Mouse (Mus musculus) gastrocnemius, postnatal 25 days (tissue): ENCODE measurements around the gene 2810006K23Rik. TPM values are rescaled to one million over a fixed set of nuclear protein-coding genes. Genes with fewer than 3 reads are reported as not detected.

ENCODE experiments used
- total RNA-seq, 2 experiments: library from RNA; stranded (reverse); gene quantifications; 1 replicate in 1 of 2; 2 replicates in 1 of 2; pipeline ENCODE4 v1.2.3; 2021

2810006K23Rik gene
- total RNA-seq, 2 experiments from 2014 or later: 5.2 to 7.4 TPM

Other genes with a start within 250 kb of the 2810006K23Rik start
- 1 to 10 TPM; 7.9 to 9.5 TPM for gene Abcb9, start 232.3 kb upstream of the 2810006K23Rik start, total RNA-seq
- 10 to 100 TPM; 10.0 to 10.4 TPM for gene Ogfod2, start 215.8 kb upstream of the 2810006K23Rik start, total RNA-seq
- gene Arl6ip4, start 212.0 kb upstream of the 2810006K23Rik start, total RNA-seq: 10 to 100 TPM; 36.0 to 40.9 TPM
- 10 to 100 TPM; 16.7 to 17.6 TPM for gene Pitpnm2, start 78.3 kb upstream of the 2810006K23Rik start, total RNA-seq
- gene Mphosph9, start 117 bp upstream of the 2810006K23Rik start, total RNA-seq: 1 to 10 TPM; 2.5 to 2.8 TPM
- 100 to 1,000 TPM; 113 to 116 TPM for gene Cdk2ap1, start 35.0 kb downstream of the 2810006K23Rik start, total RNA-seq
- gene Sbno1, start 97.9 kb downstream of the 2810006K23Rik start, total RNA-seq: 10 to 100 TPM; 35.3 to 37.7 TPM
- gene Kmt5a, start 111.8 kb downstream of the 2810006K23Rik start, total RNA-seq: 100 to 1,000 TPM; 107 to 134 TPM
- 1 to 10 TPM; 3.9 to 5.1 TPM for gene Rilpl2, start 150.3 kb downstream of the 2810006K23Rik start, total RNA-seq
- 10 to 100 TPM; 23.0 to 23.8 TPM for gene Snrnp35, start 155.0 kb downstream of the 2810006K23Rik start, total RNA-seq
- 100 to 1,000 TPM; 121 to 144 TPM for gene Rilpl1, start 203.3 kb downstream of the 2810006K23Rik start, total RNA-seq
- 100 to 1,000 TPM; 145 to 151 TPM for gene Tmed2, start 212.6 kb downstream of the 2810006K23Rik start, total RNA-seq
- 1 to 10 TPM; 4.3 to 4.8 TPM for gene Ddx55, start 224.8 kb downstream of the 2810006K23Rik start, total RNA-seq